Mouse (Mus musculus) lung, embryonic 14.5 days (tissue): ENCODE measurements at regions not wholly inside any gene's neighbourhood (a gene's known extent, or its start where the extent isn't known, plus 50 kb on each side); places are given as distances from the start of the nearest gene placed in this dataset.

Source experiments
- ATAC-seq: fragments of 200-750 bp; cut with Nextera tagmentation; 2 replicates; pipeline ENCODE4 v1.8.0; 2017; ENCODE audit warnings: mild to moderate bottlenecking, moderate TSS enrichment, moderate library complexity; ENCODE audit not compliant: insufficient read depth
- DNase-seq: peaks from one replicate; pipeline ENCODE4 v3.0.0-alpha.2; 2015
- H3K27ac ChIP-seq: fragments of 300-500 bp; sonication (generic); 2 replicates; pipeline ENCODE4 v1.5.1; 2014; ENCODE audit warnings: low read depth, mild to moderate bottlenecking, moderate library complexity
- H3K27me3 ChIP-seq: fragments of 300-500 bp; sonication (generic); 2 replicates; pipeline ENCODE4 v1.6.1; 2014; ENCODE audit warnings: low read length, control low read depth; ENCODE audit not compliant: insufficient read depth
- H3K36me3 ChIP-seq: fragments of 300-500 bp; sonication (generic); 2 replicates; pipeline ENCODE4 v1.6.1; 2014; ENCODE audit warnings: control low read depth; ENCODE audit not compliant: insufficient read depth
- H3K4me1 ChIP-seq: fragments of 300-500 bp; sonication (generic); 2 replicates; pipeline ENCODE4 v1.6.1; 2014; ENCODE audit warnings: antibody characterized with exemption, control low read depth; ENCODE audit not compliant: insufficient read depth
- H3K4me2 ChIP-seq: fragments of 300-500 bp; sonication (generic); 2 replicates; pipeline ENCODE4 v1.6.1; 2014; ENCODE audit warnings: mild to moderate bottlenecking
- H3K4me3 ChIP-seq: fragments of 300-500 bp; sonication (generic); 2 replicates; pipeline ENCODE4 v1.5.1; 2014; ENCODE audit warnings: low read depth, low read length
- H3K9ac ChIP-seq: fragments of 300-500 bp; sonication (generic); 2 replicates; pipeline ENCODE4 v1.6.1; 2014
- H3K9me3 ChIP-seq: fragments of 300-500 bp; sonication (generic); 2 replicates; pipeline ENCODE4 v1.6.1; 2016; ENCODE audit warnings: low read depth, low read length, control low read depth
- CTCF ChIP-seq: IDR thresholded peaks from 2 replicates; pipeline ENCODE4 v1.5.1; 2016; ENCODE audit warnings: antibody characterized with exemption, low read depth
- WGBS: fragments of 180-500 bp; shearing (Covaris S2); extraction: QIAGEN DNeasy Blood & Tissue Kit; methylation state at CpG from one replicate; pipeline ENCODE4 v1.1.7; 2014; 5-methylcytosine and 5-hydroxymethylcytosine counted together

DNA sequence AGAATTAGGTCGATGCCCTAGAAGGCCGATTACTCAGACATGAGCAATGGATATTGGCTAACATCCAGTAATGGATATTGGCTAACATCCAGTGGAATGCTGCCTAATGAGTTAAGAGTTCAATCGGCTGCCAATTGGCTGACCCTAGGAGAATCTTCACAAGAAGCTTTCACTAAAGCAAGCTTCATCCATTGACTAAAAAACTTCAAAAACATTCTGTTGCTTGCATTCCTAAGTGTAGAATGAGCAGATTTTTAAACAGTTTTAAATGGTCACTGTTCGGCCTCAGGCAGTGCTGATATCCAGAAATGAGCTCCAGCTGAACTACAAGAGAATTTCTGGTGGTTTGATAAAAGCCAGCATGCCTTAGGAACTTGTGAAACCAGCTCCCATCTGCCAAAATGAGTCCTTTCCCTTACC, 56.8 kb upstream of the Cenpe start:
- Histone ChIP-seq H3K9me3 (no peaks in the 10 kb centered on the region), H3K9ac (no peak overlapping the region), H3K27me3 (no peaks in the 10 kb centered on the region), H3K36me3 (no peaks in the 10 kb centered on the region), H3K4me3 (no peak overlapping the region), H3K4me1 (peaks cover 6% of the 10 kb centered on the region; the same call in 1 of the 2 replicates), H3K27ac (no peak overlapping the region), H3K4me2 (no peak overlapping the region)
- 28% methylated on average over 4 of the region's 4 CpGs for WGBS
- TF ChIP-seq CTCF = no peak
- DNase-seq (peak; percentile 86), ATAC-seq (peak; percentile 96)
